Mouse (Mus musculus): ENCODE data around the gene Lrp8. TPM values are rescaled to one million over a fixed set of nuclear protein-coding genes. Genes with fewer than 3 reads are reported as not detected.

The Lrp8 gene
- 4.0 and 4.1 TPM in 2 replicates for polyA plus RNA-seq (2014; fragmentation: Nextera tagmentation; extraction: Ambion mirVana)

GRCm38 (mm10) chr4:107802185-107802449, at the start of gene Lrp8:
Lrp8 (plus strand) TSS chr4:107802261.
- ATAC-seq (ENCODE audit: low read depth) = no peak
- no peaks in the 10 kb centered on the region for H3K36me3 ChIP-seq (ENCODE audit: control insufficient read depth, insufficient read depth, low read length)
- peak within 1 kb of the TSS; percentile 100 for H3K4me2 ChIP-seq (ENCODE audit: low read depth, low read length)
- peaks cover 7% of the 10 kb centered on the region; the same call in 1 of the 2 replicates for H3K4me1 ChIP-seq (ENCODE audit: control insufficient read depth, insufficient read depth, low read length)
- DNase-seq (ENCODE audit: low spot score) = no peak
- no peaks in the 10 kb centered on the region for H3K9me3 ChIP-seq (ENCODE audit: control insufficient read depth, low read length)
- 0% methylated on average over 8 of the region's 44 CpGs for WGBS
- peaks cover 16% of the 10 kb centered on the region for H3K27me3 ChIP-seq (replicated peaks; ENCODE audit: control insufficient read depth, insufficient read depth, low read length)
- H3K27ac ChIP-seq (replicated peaks; ENCODE audit: low read depth, low read length) = peak within 1 kb of the TSS; percentile 67; the same call in 1 of the 2 replicates
- H3K9ac ChIP-seq (ENCODE audit: low read depth, low read length) = peak within 1 kb of the TSS; percentile 70
- H3K4me3 ChIP-seq (ENCODE audit: low read depth, low read length) = peak within 1 kb of the TSS; percentile 65

GRCm38 (mm10) chr4:107756222-107756621, 45.8 kb upstream of the Lrp8 start:
- no peaks in the 10 kb centered on the region; the same call in 1 of the 2 replicates for H3K27me3 ChIP-seq (replicated peaks; ENCODE audit: control insufficient read depth, insufficient read depth, low read length)
- DNase-seq (ENCODE audit: low spot score) (no peak), ATAC-seq (ENCODE audit: low read depth) (no peak)
- 28% methylated on average over 9 of the region's 10 CpGs for WGBS
- no peaks in the 10 kb centered on the region for H3K36me3 ChIP-seq (ENCODE audit: control insufficient read depth, insufficient read depth, low read length)
- no peak overlapping the region for H3K4me2 ChIP-seq (ENCODE audit: low read depth, low read length)
- H3K9me3 ChIP-seq (ENCODE audit: control insufficient read depth, low read length) = no peaks in the 10 kb centered on the region
- H3K9ac ChIP-seq (ENCODE audit: low read depth, low read length) = no peak overlapping the region
- H3K4me1 ChIP-seq (ENCODE audit: control insufficient read depth, insufficient read depth, low read length) = no peaks in the 10 kb centered on the region; the same call in 1 of the 2 replicates
- H3K27ac ChIP-seq (replicated peaks; ENCODE audit: low read depth, low read length) = no peak overlapping the region
- no peak overlapping the region for H3K4me3 ChIP-seq (ENCODE audit: low read depth, low read length)

GRCm38 (mm10) chr4:107757487-107758470, 44.3 kb upstream of the Lrp8 start:
- Histone ChIP-seq H3K27me3 (replicated peaks; ENCODE audit: control insufficient read depth, insufficient read depth, low read length) (no peaks in the 10 kb centered on the region; the same call in 1 of the 2 replicates), H3K4me3 (ENCODE audit: low read depth, low read length) (no peak overlapping the region), H3K9me3 (ENCODE audit: control insufficient read depth, low read length) (no peaks in the 10 kb centered on the region), H3K27ac (replicated peaks; ENCODE audit: low read depth, low read length) (no peak overlapping the region), H3K4me1 (ENCODE audit: control insufficient read depth, insufficient read depth, low read length) (no peaks in the 10 kb centered on the region; the same call in 1 of the 2 replicates), H3K9ac (ENCODE audit: low read depth, low read length) (no peak overlapping the region), H3K36me3 (ENCODE audit: control insufficient read depth, insufficient read depth, low read length) (no peaks in the 10 kb centered on the region), H3K4me2 (ENCODE audit: low read depth, low read length) (no peak overlapping the region)
- DNase-seq (ENCODE audit: low spot score) = no peak
- no peak for ATAC-seq (ENCODE audit: low read depth)
- 67% methylated on average over 15 of the region's 15 CpGs for WGBS

- H3K4me3 ChIP-seq (ENCODE audit: low read depth, low read length) = no peak overlapping the region
- no peaks in the 10 kb centered on the region; the same call in 1 of the 2 replicates for H3K27me3 ChIP-seq (replicated peaks; ENCODE audit: control insufficient read depth, insufficient read depth, low read length)
- no peak overlapping the region for H3K4me2 ChIP-seq (ENCODE audit: low read depth, low read length)
- DNase-seq (ENCODE audit: low spot score) (no peak), ATAC-seq (ENCODE audit: low read depth) (no peak)
- WGBS = 82% methylated on average over 9 of the region's 9 CpGs
- no peak overlapping the region for H3K9ac ChIP-seq (ENCODE audit: low read depth, low read length)
- H3K4me1 ChIP-seq (ENCODE audit: control insufficient read depth, insufficient read depth, low read length) = no peaks in the 10 kb centered on the region; the same call in 1 of the 2 replicates
- no peaks in the 10 kb centered on the region for H3K36me3 ChIP-seq (ENCODE audit: control insufficient read depth, insufficient read depth, low read length)
- no peaks in the 10 kb centered on the region for H3K9me3 ChIP-seq (ENCODE audit: control insufficient read depth, low read length)
- H3K27ac ChIP-seq (replicated peaks; ENCODE audit: low read depth, low read length) = no peak overlapping the region
Observed at GRCm38 (mm10) chr4:107758938-107759337, 43.1 kb upstream of the Lrp8 start.

GRCm38 (mm10) chr4:107763001-107763400, 39.1 kb upstream of the Lrp8 start:
- ATAC-seq (ENCODE audit: low read depth) (no peak), DNase-seq (ENCODE audit: low spot score) (no peak)
- H3K4me2 ChIP-seq (ENCODE audit: low read depth, low read length) = no peak overlapping the region
- no peak overlapping the region for H3K9ac ChIP-seq (ENCODE audit: low read depth, low read length)
- H3K4me3 ChIP-seq (ENCODE audit: low read depth, low read length) = no peak overlapping the region
- no peaks in the 10 kb centered on the region for H3K9me3 ChIP-seq (ENCODE audit: control insufficient read depth, low read length)
- H3K36me3 ChIP-seq (ENCODE audit: control insufficient read depth, insufficient read depth, low read length) = no peaks in the 10 kb centered on the region
- no peaks in the 10 kb centered on the region for H3K27me3 ChIP-seq (replicated peaks; ENCODE audit: control insufficient read depth, insufficient read depth, low read length)
- no peak overlapping the region for H3K27ac ChIP-seq (replicated peaks; ENCODE audit: low read depth, low read length)
- 54% methylated on average over 3 of the region's 3 CpGs for WGBS
- H3K4me1 ChIP-seq (ENCODE audit: control insufficient read depth, insufficient read depth, low read length) = peaks cover 8% of the 10 kb centered on the region

- WGBS = 95% methylated on average over 2 of the region's 2 CpGs
- DNase-seq (ENCODE audit: low spot score) (no peak), ATAC-seq (ENCODE audit: low read depth) (no peak)
- Histone ChIP-seq H3K9ac (ENCODE audit: low read depth, low read length) (no peak overlapping the region), H3K4me1 (ENCODE audit: control insufficient read depth, insufficient read depth, low read length) (peaks cover 8% of the 10 kb centered on the region), H3K9me3 (ENCODE audit: control insufficient read depth, low read length) (no peaks in the 10 kb centered on the region), H3K27me3 (replicated peaks; ENCODE audit: control insufficient read depth, insufficient read depth, low read length) (no peaks in the 10 kb centered on the region), H3K36me3 (ENCODE audit: control insufficient read depth, insufficient read depth, low read length) (no peaks in the 10 kb centered on the region), H3K27ac (replicated peaks; ENCODE audit: low read depth, low read length) (no peak overlapping the region), H3K4me2 (ENCODE audit: low read depth, low read length) (no peak overlapping the region), H3K4me3 (ENCODE audit: low read depth, low read length) (no peak overlapping the region)
Observed at GRCm38 (mm10) chr4:107763598-107763997, 38.5 kb upstream of the Lrp8 start.

- H3K4me1 ChIP-seq (ENCODE audit: control insufficient read depth, insufficient read depth, low read length) = peaks cover 8% of the 10 kb centered on the region
- no peak overlapping the region for H3K4me3 ChIP-seq (ENCODE audit: low read depth, low read length)
- no peaks in the 10 kb centered on the region for H3K9me3 ChIP-seq (ENCODE audit: control insufficient read depth, low read length)
- 61% methylated on average over 9 of the region's 9 CpGs for WGBS
- ATAC-seq (ENCODE audit: low read depth) = no peak
- no peak for DNase-seq (ENCODE audit: low spot score)
- no peaks in the 10 kb centered on the region for H3K36me3 ChIP-seq (ENCODE audit: control insufficient read depth, insufficient read depth, low read length)
- no peak overlapping the region for H3K9ac ChIP-seq (ENCODE audit: low read depth, low read length)
- no peak overlapping the region for H3K27ac ChIP-seq (replicated peaks; ENCODE audit: low read depth, low read length)
- H3K4me2 ChIP-seq (ENCODE audit: low read depth, low read length) = no peak overlapping the region
- no peaks in the 10 kb centered on the region for H3K27me3 ChIP-seq (replicated peaks; ENCODE audit: control insufficient read depth, insufficient read depth, low read length)
Observed at GRCm38 (mm10) chr4:107765196-107765813, 36.8 kb upstream of the Lrp8 start.

GRCm38 (mm10) chr4:107766182-107766581, 35.9 kb upstream of the Lrp8 start:
- no peak overlapping the region for H3K4me2 ChIP-seq (ENCODE audit: low read depth, low read length)
- H3K36me3 ChIP-seq (ENCODE audit: control insufficient read depth, insufficient read depth, low read length) = no peaks in the 10 kb centered on the region
- H3K27ac ChIP-seq (replicated peaks; ENCODE audit: low read depth, low read length) = no peak overlapping the region
- H3K4me3 ChIP-seq (ENCODE audit: low read depth, low read length) = no peak overlapping the region
- H3K27me3 ChIP-seq (replicated peaks; ENCODE audit: control insufficient read depth, insufficient read depth, low read length) = no peaks in the 10 kb centered on the region
- no peak overlapping the region for H3K9ac ChIP-seq (ENCODE audit: low read depth, low read length)
- no peak for DNase-seq (ENCODE audit: low spot score)
- ATAC-seq (ENCODE audit: low read depth) = no peak
- H3K4me1 ChIP-seq (ENCODE audit: control insufficient read depth, insufficient read depth, low read length) = peaks cover 8% of the 10 kb centered on the region
- no peaks in the 10 kb centered on the region for H3K9me3 ChIP-seq (ENCODE audit: control insufficient read depth, low read length)
- 45% methylated on average over 5 of the region's 5 CpGs for WGBS
